Comparison of ENCODE assay signal across 8 mouse cellular contexts in genomic region chr12:80922869-80923268, GRCm38 (mm10). TPM values are rescaled to one million over a fixed set of nuclear protein-coding genes. Genes with fewer than 3 reads are reported as not detected.
DNase-seq lines count a peak whose midpoint lies in the region; ATAC-seq lines count a peak whose summit lies in the region.

No protein-coding gene starts in this region.

- H3K4me2 ChIP-seq in lung, embryonic 16.5 days (ENCODE audit: low read depth, low read length): peak overlapping the region; percentile 45

- H3K4me1 ChIP-seq in lung, embryonic 16.5 days (replicated peaks; ENCODE audit: control insufficient read depth, insufficient read depth, low read length): peaks cover 7% of the 10 kb centered on the region; the same call in 1 of the 2 replicates

- ATAC-seq in lung, embryonic 16.5 days (ENCODE audit: low read depth): peak; percentile 39; the same call in 1 of the 2 replicates
- no peak for ATAC-seq in cerebellum, adult (ENCODE audit: insufficient number of reproducible peaks, low FRiP score, low TSS enrichment)

- no peaks in the 10 kb centered on the region for H3K27me3 ChIP-seq in lung, embryonic 16.5 days (ENCODE audit: control insufficient read depth, insufficient read depth, low read depth, low read length)

- DNase-seq in embryo, embryonic 11 days: peak; percentile 41
- no peak for DNase-seq in embryo, embryonic 9.5 days (ENCODE audit: extremely low spot score)
- peak; percentile 17 for DNase-seq in right cerebral cortex, adult 18-20 months
- DNase-seq in right cerebral cortex, postnatal 36 days (ENCODE audit: low spot score in 2 of 2): no peak
- DNase-seq in cerebellum, adult 9-11 months: no peak
- DNase-seq in cerebellum, adult 11-12 months: no peak

- H3K4me3 ChIP-seq in lung, embryonic 16.5 days (ENCODE audit: low read length): no peak overlapping the region

- H3K36me3 ChIP-seq in lung, embryonic 16.5 days (ENCODE audit: control insufficient read depth, insufficient read depth, low read length): no peaks in the 10 kb centered on the region

- H3K9ac ChIP-seq in lung, embryonic 16.5 days (ENCODE audit: low read length): no peak overlapping the region

- 7% methylated on average over 7 of the region's 7 CpGs for WGBS in lung, embryonic 16.5 days

- H3K9me3 ChIP-seq in lung, embryonic 16.5 days (ENCODE audit: control insufficient read depth, low read length): no peaks in the 10 kb centered on the region

- no peak overlapping the region for H3K27ac ChIP-seq in lung, embryonic 16.5 days (ENCODE audit: low read length)

RNA-seq across cellular contexts. Expression of gene Srsf5, which starts 22.4 kb away (rescaled TPM):
- polyA plus RNA-seq in lung, embryonic 16.5 days (2015; fragmentation: Nextera tagmentation; extraction: Ambion mirVana): 514 and 599 TPM in 2 replicates

RNA-seq across cellular contexts. Expression of gene Slc10a1, which starts 45.6 kb away (rescaled TPM):
- polyA plus RNA-seq in lung, embryonic 16.5 days (2015; fragmentation: Nextera tagmentation; extraction: Ambion mirVana): 0.80 and 1.4 TPM in 2 replicates

Comparison
In these comparisons a context has a peak if more than half of its experiments do, and no peak if none do; other contexts are left out.
1. DNase-seq: peak in embryo, embryonic 11 days (single experiment) and right cerebral cortex, adult 18-20 months (single experiment); none in embryo, embryonic 9.5 days (single experiment), right cerebral cortex, postnatal 36 days (0 of 2), cerebellum, adult 9-11 months (single experiment) and cerebellum, adult 11-12 months (single experiment).